Mouse (Mus musculus) MEL (cell line): ENCODE results near the gene As3mt.

ENCODE experiments used
- BHLHE40 ChIP-seq: IDR thresholded peaks from 2 replicates; pipeline ENCODE4 v1.6.1; 2012; ENCODE audit warnings: low read depth, mild to moderate bottlenecking, inconsistent platforms, low read length, improper control_type of control experiment, borderline replicate concordance
- CTCF ChIP-seq, 3 experiments: IDR thresholded peaks in 2 of 3; conservative IDR thresholded peaks in 1 of 3; 2 replicates each; pipeline ENCODE4 v1.5.1; 2011 to 2012; ENCODE audit warnings: low read length in 3 of 3, low read depth in 2 of 3, mild to moderate bottlenecking in 2 of 3, improper control_type of control experiment in 1 of 3, inconsistent platforms in 1 of 3, mixed read lengths in 1 of 3, moderate library complexity in 1 of 3; ENCODE audit not compliant: control insufficient read depth in 1 of 3, insufficient read depth in 1 of 3, poor library complexity in 1 of 3, severe bottlenecking in 1 of 3
- ELF1 ChIP-seq: IDR thresholded peaks from 2 replicates; pipeline ENCODE4 v1.6.1; 2014; ENCODE audit warnings: low read depth, mild to moderate bottlenecking, inconsistent platforms, low read length, improper control_type of control experiment, moderate library complexity
- EP300 ChIP-seq, 2 experiments: IDR thresholded peaks; 2 replicates each; pipeline ENCODE4 v1.6.1; 2011; ENCODE audit warnings: improper control_type of control experiment in 2 of 2, low read length in 2 of 2, low read depth in 1 of 2, mild to moderate bottlenecking in 1 of 2
- ETS1 ChIP-seq: IDR thresholded peaks from 2 replicates; pipeline ENCODE4 v1.6.1; 2012; ENCODE audit warnings: low read depth, mild to moderate bottlenecking, inconsistent platforms, low read length, improper control_type of control experiment, moderate library complexity
- JUND ChIP-seq: IDR thresholded peaks from 2 replicates; pipeline ENCODE4 v1.6.1; 2011; ENCODE audit warnings: low read depth, mild to moderate bottlenecking, improper control_type of control experiment, low read length
- MAFK ChIP-seq: IDR thresholded peaks from 2 replicates; pipeline ENCODE4 v1.6.1; 2011; ENCODE audit warnings: low read depth, mild to moderate bottlenecking, low read length, improper control_type of control experiment, borderline replicate concordance
- MXI1 ChIP-seq: IDR thresholded peaks from 2 replicates; pipeline ENCODE4 v1.6.1; 2011; ENCODE audit warnings: mild to moderate bottlenecking, low read depth, low read length, improper control_type of control experiment
- POLR2A ChIP-seq, 2 experiments: IDR thresholded peaks; 2 replicates each; pipeline ENCODE4 v1.6.1; 2011 to 2012; ENCODE audit warnings: low read length in 2 of 2, mild to moderate bottlenecking in 2 of 2, control low read depth in 1 of 2, improper control_type of control experiment in 1 of 2, low read depth in 1 of 2, moderate library complexity in 1 of 2; ENCODE audit not compliant: control insufficient read depth in 1 of 2, insufficient read depth in 1 of 2, poor library complexity in 1 of 2
- SMC3 ChIP-seq: IDR thresholded peaks from 2 replicates; pipeline ENCODE4 v1.6.1; 2011; ENCODE audit warnings: low read depth, low read length, improper control_type of control experiment
- USF2 ChIP-seq, 2 experiments: IDR thresholded peaks; 2 replicates each; pipeline ENCODE4 v1.6.1; 2011 to 2012; ENCODE audit warnings: improper control_type of control experiment in 2 of 2, low read length in 2 of 2, borderline replicate concordance in 1 of 2, inconsistent platforms in 1 of 2, low read depth in 1 of 2, mild to moderate bottlenecking in 1 of 2; ENCODE audit not compliant: insufficient read depth in 1 of 2
- ZC3H11A ChIP-seq: IDR thresholded peaks from 2 replicates; pipeline ENCODE4 v1.6.1; 2012; ENCODE audit warnings: low read depth, mild to moderate bottlenecking, inconsistent platforms, low read length, improper control_type of control experiment
- ZNF384 ChIP-seq: IDR thresholded peaks from 2 replicates; pipeline ENCODE4 v1.6.1; 2012; ENCODE audit warnings: low read depth, mild to moderate bottlenecking, inconsistent platforms, low read length, improper control_type of control experiment

DNA sequence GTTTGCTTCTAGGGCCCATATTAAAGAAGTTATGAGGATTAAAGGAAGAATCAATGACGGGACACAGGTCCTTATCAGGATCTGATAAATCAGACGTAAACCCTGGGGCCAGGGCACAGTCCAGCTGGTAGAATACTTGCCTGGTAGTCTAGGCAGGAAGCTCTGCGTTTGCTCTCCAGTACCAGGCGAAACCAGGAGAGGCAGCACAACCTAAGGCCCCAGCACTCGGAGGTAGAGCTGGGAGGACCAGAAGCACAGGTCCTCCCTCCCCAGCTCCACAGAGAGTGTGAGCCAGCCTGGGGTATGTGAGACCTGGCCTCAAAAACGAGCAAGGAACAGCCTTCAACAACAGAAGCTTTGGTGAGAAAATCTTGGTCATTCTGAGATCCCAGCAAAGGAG is 34.3 kb downstream of the As3mt start:
- TF ChIP-seq USF2 (IDR thresholded peaks at IDR 0.05; ENCODE audit: borderline replicate concordance in 1 of 2, insufficient read depth in 1 of 2, low read depth in 1 of 2, low read length in 2 of 2) (no peak), MXI1 (no peak), ZC3H11A (no peak), ELF1 (no peak), EP300 (IDR thresholded peaks at IDR 0.05; ENCODE audit: low read depth in 1 of 2, low read length in 2 of 2) (no peak), POLR2A (IDR thresholded peaks at IDR 0.05; ENCODE audit: control insufficient read depth in 1 of 2, insufficient read depth in 1 of 2, low read depth in 1 of 2, low read length in 2 of 2, poor library complexity in 1 of 2) (no peak), MAFK (no peak), SMC3 (peak; percentile 44), BHLHE40 (no peak), ETS1 (no peak), CTCF (IDR thresholded peaks at IDR 0.05 in 2 of 3, conservative IDR thresholded peaks at IDR 0.05 in 1 of 3; ENCODE audit: control insufficient read depth in 1 of 3, insufficient read depth in 1 of 3, low read depth in 2 of 3, low read length in 3 of 3, poor library complexity in 1 of 3, severe bottlenecking in 1 of 3) (peak; percentile 38 to 50 (median 38)), JUND (no peak), ZNF384 (no peak)
